Mouse (Mus musculus) midbrain, embryonic 14.5 days (tissue): ENCODE data around the gene Ppp6r1. TPM values are rescaled to one million over a fixed set of nuclear protein-coding genes. Genes with fewer than 3 reads are reported as not detected.
"Not testable (repeated sequence)": the region's sequence is repeated elsewhere in the genome, so short reads cannot be mapped to it uniquely, and the experiment has no call there.

Experiments
- ATAC-seq: fragments of 200-750 bp; cut with Nextera tagmentation; 2 replicates; pipeline ENCODE4 v1.8.0; 2017; ENCODE audit warnings: moderate number of reproducible peaks, moderate library complexity; ENCODE audit not compliant: low FRiP score, low TSS enrichment
- DNase-seq: peaks from one replicate; pipeline ENCODE4 v3.0.0-alpha.2; 2015
- H3K27ac ChIP-seq: fragments of 300-500 bp; sonication (generic); replicated peaks from 2 replicates; pipeline ENCODE4 v1.5.1; 2014; ENCODE audit warnings: mild to moderate bottlenecking, low read depth, low read length, moderate library complexity
- H3K27me3 ChIP-seq: fragments of 300-500 bp; sonication (generic); 2 replicates; pipeline ENCODE4 v1.6.1; 2014; ENCODE audit warnings: low read length, control low read depth, mixed read lengths; ENCODE audit not compliant: control insufficient read depth, insufficient read depth
- H3K36me3 ChIP-seq: fragments of 300-500 bp; sonication (generic); 2 replicates; pipeline ENCODE4 v1.6.1; 2014; ENCODE audit warnings: low read length, control low read depth; ENCODE audit not compliant: control insufficient read depth, insufficient read depth
- H3K4me1 ChIP-seq: fragments of 300-500 bp; sonication (generic); 2 replicates; pipeline ENCODE4 v1.6.1; 2014; ENCODE audit warnings: mild to moderate bottlenecking, antibody characterized with exemption, low read length, control low read depth; ENCODE audit not compliant: control insufficient read depth, insufficient read depth
- H3K4me2 ChIP-seq: fragments of 300-500 bp; sonication (generic); 2 replicates; pipeline ENCODE4 v1.6.1; 2014; ENCODE audit warnings: mild to moderate bottlenecking, low read length, moderate library complexity
- H3K4me3 ChIP-seq: fragments of 300-500 bp; sonication (generic); replicated peaks from 2 replicates; pipeline ENCODE4 v1.5.1; 2014; ENCODE audit warnings: low read depth, low read length
- H3K9ac ChIP-seq: fragments of 300-500 bp; sonication (generic); replicated peaks from 2 replicates; pipeline ENCODE4 v1.6.1; 2014; ENCODE audit warnings: mild to moderate bottlenecking, low read length, moderate library complexity
- H3K9me3 ChIP-seq: fragments of 300-500 bp; sonication (generic); 2 replicates; pipeline ENCODE4 v1.6.1; 2016; ENCODE audit warnings: low read length, control low read depth, mixed read lengths; ENCODE audit not compliant: control insufficient read depth
- WGBS: fragments of 180-500 bp; shearing (Covaris S2); extraction: QIAGEN DNeasy Blood & Tissue Kit; methylation state at CpG from one replicate; pipeline ENCODE4 v1.1.7; 2014; 5-methylcytosine and 5-hydroxymethylcytosine counted together
- polyA plus RNA-seq: library from polyadenylated mRNA; unstranded; fragments of >200 nt; fragmentation: Nextera tagmentation; extraction: Ambion mirVana; gene quantifications from 2 replicates; pipeline ENCODE4 v1.2.1, GENCODE M21; 2014

The Ppp6r1 gene
- polyA plus RNA-seq, 1 experiment from 2014 or later: 8.7 TPM

DNA sequence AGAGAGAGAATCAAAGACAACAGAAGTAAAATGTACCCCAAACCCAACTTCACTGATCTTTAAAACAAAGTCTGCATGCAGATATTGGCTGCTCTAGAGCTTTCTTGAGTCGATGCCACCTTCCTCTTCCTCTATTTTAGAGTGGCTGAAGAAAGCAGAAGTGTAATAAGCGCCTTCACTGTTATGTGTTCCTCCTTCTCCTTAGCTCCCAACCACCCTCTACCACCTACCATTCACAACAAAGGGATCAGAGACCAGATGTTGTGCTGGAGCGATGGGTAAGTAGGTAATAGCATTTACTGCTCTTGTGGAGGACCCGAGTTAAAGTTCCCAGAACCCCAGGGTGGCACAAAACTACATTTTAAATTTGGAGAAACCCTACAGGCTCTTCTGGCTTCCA is 61.8 kb downstream of the Ppp6r1 start:
- not testable (repeated sequence) for H3K4me2 ChIP-seq, DNase-seq, H3K27me3 ChIP-seq, H3K27ac ChIP-seq, H3K4me1 ChIP-seq, H3K4me3 ChIP-seq, H3K9me3 ChIP-seq, H3K36me3 ChIP-seq, ATAC-seq, H3K9ac ChIP-seq
- 79% methylated on average over 4 of the region's 4 CpGs for WGBS

Other genes starting within 250 kb of the Ppp6r1 start
- 35.5 and 43.1 TPM in 2 replicates for gene Rdh13, start 213.4 kb downstream of the Ppp6r1 start, polyA plus RNA-seq
- 6.9 and 9.1 TPM in 2 replicates for gene Eps8l1, start 198.3 kb downstream of the Ppp6r1 start, polyA plus RNA-seq
- 46.2 and 50.7 TPM in 2 replicates for gene Ppp1r12c, start 157.3 kb downstream of the Ppp6r1 start, polyA plus RNA-seq
- 2.6 and 2.7 TPM in 2 replicates for gene Tnnt1, start 142.6 kb downstream of the Ppp6r1 start, polyA plus RNA-seq
- 1.5 and 2.0 TPM in 2 replicates for gene Tnni3, start 134.8 kb downstream of the Ppp6r1 start, polyA plus RNA-seq
- 0.58 and 1.4 TPM in 2 replicates for gene Dnaaf3, start 126.6 kb downstream of the Ppp6r1 start, polyA plus RNA-seq
- 106 and 143 TPM in 2 replicates for gene Syt5, start 111.5 kb downstream of the Ppp6r1 start, polyA plus RNA-seq
- 0.09 and 0.13 TPM in 2 replicates for gene Ptprh, start 55.0 kb downstream of the Ppp6r1 start, polyA plus RNA-seq
- 3.2 and 3.7 TPM in 2 replicates for gene Tmem86b, start 27.6 kb downstream of the Ppp6r1 start, polyA plus RNA-seq
- gene Hspbp1, start 26.0 kb upstream of the Ppp6r1 start, polyA plus RNA-seq: 136 and 169 TPM in 2 replicates
- 10.0 and 10.8 TPM in 2 replicates for gene Brsk1, start 31.6 kb upstream of the Ppp6r1 start, polyA plus RNA-seq
- gene Tmem150b, start 66.2 kb upstream of the Ppp6r1 start, polyA plus RNA-seq: 0.12 and 0.42 TPM in 2 replicates
- gene Kmt5c, start 81.1 kb upstream of the Ppp6r1 start, polyA plus RNA-seq: 56.2 and 67.0 TPM in 2 replicates
- 10.2 and 13.0 TPM in 2 replicates for gene Cox6b2, start 94.1 kb upstream of the Ppp6r1 start, polyA plus RNA-seq
- gene Fam71e2, start 112.3 kb upstream of the Ppp6r1 start, polyA plus RNA-seq: not detected in 2 replicates
- gene Il11, start 123.8 kb upstream of the Ppp6r1 start, polyA plus RNA-seq: 0.17 and 0.43 TPM in 2 replicates
- not detected in 2 replicates for gene Tmem190, start 123.9 kb upstream of the Ppp6r1 start, polyA plus RNA-seq
- gene Tmem238, start 130.6 kb upstream of the Ppp6r1 start, polyA plus RNA-seq: 2.7 and 3.5 TPM in 2 replicates
- gene Rpl28, start 133.9 kb upstream of the Ppp6r1 start, polyA plus RNA-seq: 149 and 188 TPM in 2 replicates
- 290 and 338 TPM in 2 replicates for gene Ube2s, start 153.6 kb upstream of the Ppp6r1 start, polyA plus RNA-seq
- 14.0 and 19.4 TPM in 2 replicates for gene Shisa7, start 185.7 kb upstream of the Ppp6r1 start, polyA plus RNA-seq
- gene Isoc2b, start 211.2 kb upstream of the Ppp6r1 start, polyA plus RNA-seq: 3.5 and 6.6 TPM in 2 replicates
- 0.43 and 0.54 TPM in 2 replicates for gene Isoc2a, start 218.1 kb upstream of the Ppp6r1 start, polyA plus RNA-seq
- 0.55 TPM in 1 of 2 replicates, not detected in the other for gene Gm36210, start 247.5 kb upstream of the Ppp6r1 start, polyA plus RNA-seq